Mouse (Mus musculus) neural tube, embryonic 14.5 days (tissue): Measurements from ENCODE around the gene Serpine1. TPM values are rescaled to one million over a fixed set of nuclear protein-coding genes. Genes with fewer than 3 reads are reported as not detected.

ENCODE experiments used
- ATAC-seq: fragments of 200-750 bp; cut with Nextera tagmentation; 2 replicates; pipeline ENCODE4 v1.8.0; 2017; ENCODE audit warnings: low read depth, mild to moderate bottlenecking, moderate TSS enrichment, moderate library complexity
- H3K27ac ChIP-seq: fragments of 300-500 bp; sonication (generic); 2 replicates; pipeline ENCODE4 v1.5.1; 2014; ENCODE audit warnings: low read depth, mild to moderate bottlenecking, control low read depth, low read length, moderate library complexity, mixed read lengths
- H3K27me3 ChIP-seq: fragments of 300-500 bp; sonication (generic); 2 replicates; pipeline ENCODE4 v1.6.1; 2014; ENCODE audit warnings: low read length; ENCODE audit not compliant: control insufficient read depth, insufficient read depth
- H3K36me3 ChIP-seq: fragments of 300-500 bp; sonication (generic); 2 replicates; pipeline ENCODE4 v1.6.1; 2014; ENCODE audit warnings: low read length, mixed read lengths; ENCODE audit not compliant: control insufficient read depth, insufficient read depth
- H3K4me1 ChIP-seq: fragments of 300-500 bp; sonication (generic); 2 replicates; pipeline ENCODE4 v1.6.1; 2014; ENCODE audit warnings: low read length; ENCODE audit not compliant: control insufficient read depth, insufficient read depth
- H3K4me2 ChIP-seq: fragments of 300-500 bp; sonication (generic); 2 replicates; pipeline ENCODE4 v1.6.1; 2014; ENCODE audit warnings: mild to moderate bottlenecking, low read depth, low read length, control low read depth
- H3K4me3 ChIP-seq: fragments of 300-500 bp; sonication (generic); 2 replicates; pipeline ENCODE4 v1.5.1; 2014; ENCODE audit warnings: low read depth, low read length, control low read depth, mixed read lengths
- H3K9ac ChIP-seq: fragments of 300-500 bp; sonication (generic); replicated peaks from 2 replicates; pipeline ENCODE4 v1.6.1; 2014; ENCODE audit warnings: low read depth, mild to moderate bottlenecking, control low read depth, low read length, mixed read lengths
- H3K9me3 ChIP-seq: fragments of 300-500 bp; sonication (generic); 2 replicates; pipeline ENCODE4 v1.6.1; 2016; ENCODE audit warnings: low read length; ENCODE audit not compliant: control insufficient read depth
- WGBS: fragments of 180-500 bp; shearing (Covaris S2); extraction: QIAGEN DNeasy Blood & Tissue Kit; methylation state at CpG from one replicate; pipeline ENCODE4 v1.1.7; 2014; 5-methylcytosine and 5-hydroxymethylcytosine counted together
- polyA plus RNA-seq: library from polyadenylated mRNA; unstranded; fragments of >200 nt; fragmentation: Nextera tagmentation; extraction: Ambion mirVana; gene quantifications from 2 replicates; pipeline ENCODE4 v1.2.1, GENCODE M21; 2014

Serpine1 gene
- polyA plus RNA-seq, 1 experiment from 2014 or later = 0.44 TPM

- Histone ChIP-seq H3K9ac (peak overlapping the region; percentile 55), H3K4me2 (peak overlapping the region; percentile 100), H3K4me3 (peak overlapping the region; percentile 46), H3K4me1 (peaks cover 18% of the 10 kb centered on the region), H3K9me3 (no peaks in the 10 kb centered on the region), H3K27me3 (peaks cover 36% of the 10 kb centered on the region), H3K27ac (no peak overlapping the region), H3K36me3 (peaks cover 9% of the 10 kb centered on the region)
- ATAC-seq = no peak
- 5% methylated on average over 30 of the region's 33 CpGs for WGBS
Observed at GRCm38 (mm10) chr5:137032033-137032421, 40.0 kb downstream of the Serpine1 start.

- peaks cover 3% of the 10 kb centered on the region; the same call in 1 of the 2 replicates for H3K36me3 ChIP-seq
- H3K9me3 ChIP-seq = no peaks in the 10 kb centered on the region
- WGBS = under 1% methylated on average over 78 of the region's 78 CpGs
- peak overlapping the region; percentile 100 for H3K4me2 ChIP-seq
- H3K9ac ChIP-seq = peak overlapping the region; percentile 55
- peaks cover 42% of the 10 kb centered on the region for H3K27me3 ChIP-seq
- no peak for ATAC-seq
- H3K27ac ChIP-seq = no peak overlapping the region
- peak overlapping the region; percentile 46 for H3K4me3 ChIP-seq
- H3K4me1 ChIP-seq = peaks cover 18% of the 10 kb centered on the region
Observed at GRCm38 (mm10) chr5:137031076-137032032, 40.7 kb downstream of the Serpine1 start.

GRCm38 (mm10) chr5:137030416-137030810, 41.7 kb downstream of the Serpine1 start:
- no peak; the same call in 1 of the 2 replicates for ATAC-seq
- H3K4me3 ChIP-seq = peak overlapping the region; percentile 46
- H3K4me2 ChIP-seq = peak overlapping the region; percentile 100
- H3K9ac ChIP-seq = peak overlapping the region; percentile 17; the same call in 1 of the 2 replicates
- H3K36me3 ChIP-seq = no peaks in the 10 kb centered on the region
- peaks cover 46% of the 10 kb centered on the region for H3K27me3 ChIP-seq
- no peak overlapping the region for H3K27ac ChIP-seq
- H3K4me1 ChIP-seq = peaks cover 18% of the 10 kb centered on the region
- WGBS = 11% methylated on average over 22 of the region's 22 CpGs
- H3K9me3 ChIP-seq = no peaks in the 10 kb centered on the region

- H3K36me3 ChIP-seq = no peaks in the 10 kb centered on the region
- peak overlapping the region; percentile 52 for H3K9ac ChIP-seq
- H3K9me3 ChIP-seq = no peaks in the 10 kb centered on the region
- WGBS = under 1% methylated on average over 52 of the region's 52 CpGs
- H3K27me3 ChIP-seq = peaks cover 46% of the 10 kb centered on the region
- H3K4me2 ChIP-seq = peak overlapping the region; percentile 100
- peak overlapping the region; percentile 46 for H3K4me3 ChIP-seq
- H3K4me1 ChIP-seq = peaks cover 18% of the 10 kb centered on the region
- ATAC-seq = peak; percentile 77
- no peak overlapping the region for H3K27ac ChIP-seq
Observed at GRCm38 (mm10) chr5:137029643-137030415, 42.2 kb downstream of the Serpine1 start.

GRCm38 (mm10) chr5:137029273-137029585, 42.8 kb downstream of the Serpine1 start:
- peak; percentile 1; the same call in 1 of the 2 replicates for ATAC-seq
- peaks cover 18% of the 10 kb centered on the region for H3K4me1 ChIP-seq

GRCm38 (mm10) chr5:137028561-137029272, 43.4 kb downstream of the Serpine1 start:
- no peak overlapping the region for H3K9ac ChIP-seq
- no peak for ATAC-seq

More at GRCm38 (mm10) chr5:137029273-137029585, 42.8 kb downstream of the Serpine1 start:
- no peak overlapping the region for H3K27ac ChIP-seq
- peak overlapping the region; percentile 100 for H3K4me2 ChIP-seq
- H3K4me3 ChIP-seq = peak overlapping the region; percentile 46
- peak overlapping the region; percentile 52 for H3K9ac ChIP-seq
- peaks cover 48% of the 10 kb centered on the region for H3K27me3 ChIP-seq
- WGBS = 0% methylated on average over 6 of the region's 8 CpGs
- no peaks in the 10 kb centered on the region for H3K9me3 ChIP-seq
- H3K36me3 ChIP-seq = no peaks in the 10 kb centered on the region

GRCm38 (mm10) chr5:137026092-137026491, 46.0 kb downstream of the Serpine1 start, which contains the start of gene Vgf:
TSS of gene Vgf (plus strand) at chr5:137026392.
- no peak for ATAC-seq
- WGBS = 24% methylated on average over 4 of the region's 4 CpGs
- no peak within 1 kb of the TSS for H3K9ac ChIP-seq
- H3K4me1 ChIP-seq = peaks cover 8% of the 10 kb centered on the region
- peaks cover 40% of the 10 kb centered on the region for H3K27me3 ChIP-seq
- no peak within 1 kb of the TSS for H3K4me2 ChIP-seq
- H3K36me3 ChIP-seq = no peaks in the 10 kb centered on the region
- H3K4me3 ChIP-seq = 0 out of 2 replicates have a peak within 1 kb of the TSS, but pooled peaks have one; percentile 13
- no peaks in the 10 kb centered on the region for H3K9me3 ChIP-seq
- H3K27ac ChIP-seq = no peak within 1 kb of the TSS

More at GRCm38 (mm10) chr5:137028561-137029272, 43.4 kb downstream of the Serpine1 start:
- H3K27ac ChIP-seq = no peak overlapping the region
- H3K9me3 ChIP-seq = no peaks in the 10 kb centered on the region
- H3K36me3 ChIP-seq = no peaks in the 10 kb centered on the region
- peak overlapping the region; percentile 46; the same call in 1 of the 2 replicates for H3K4me3 ChIP-seq
- peaks cover 48% of the 10 kb centered on the region for H3K27me3 ChIP-seq
- H3K4me1 ChIP-seq = peaks cover 18% of the 10 kb centered on the region
- 4% methylated on average over 25 of the region's 29 CpGs for WGBS
- peak overlapping the region; percentile 100 for H3K4me2 ChIP-seq

GRCm38 (mm10) chr5:137025132-137025531, 46.9 kb downstream of the Serpine1 start:
- Histone ChIP-seq H3K27ac (no peak overlapping the region), H3K9ac (no peak overlapping the region), H3K27me3 (peaks cover 32% of the 10 kb centered on the region), H3K4me2 (no peak overlapping the region), H3K9me3 (no peaks in the 10 kb centered on the region), H3K4me3 (0 out of 2 replicates have a peak overlapping the region, but pooled peaks have one; percentile 13), H3K36me3 (no peaks in the 10 kb centered on the region), H3K4me1 (no peaks in the 10 kb centered on the region)
- ATAC-seq = no peak; the same call in 1 of the 2 replicates
- under 1% methylated on average over 23 of the region's 23 CpGs for WGBS
